Mouse (Mus musculus) left cerebral cortex, postnatal 4 days (tissue): ENCODE data around the gene Olfr1474. TPM values are rescaled to one million over a fixed set of nuclear protein-coding genes. Genes with fewer than 3 reads are reported as not detected.
"Not testable (repeated sequence)": the region's sequence is repeated elsewhere in the genome, so short reads cannot be mapped to it uniquely, and the experiment has no call there.

Source experiments
- DNase-seq: peaks from one replicate; pipeline ENCODE4 v3.0.0-alpha.2; 2022
- intact Hi-C: fragments of 180-260 bp; cut with DNase I; formaldehyde crosslinking; loops from one replicate; pipeline ENCODE4 v1.15.1; 2025
- total RNA-seq, 2 experiments: library from RNA; stranded (reverse); gene quantifications; 2 replicates each; pipeline ENCODE4 v1.2.3; 2021

Olfr1474 gene
- not detected for total RNA-seq

GRCm38 (mm10) chr19:13469265-13469664 lies at the start of gene Olfr1474:
Gene Olfr1474, plus strand, starts transcription at chr19:13469565.
- DNase-seq, intact Hi-C loops: not testable (repeated sequence)

- intact Hi-C loops, DNase-seq: not testable (repeated sequence)
Measured at GRCm38 (mm10) chr19:13443109-13443508, 26.3 kb upstream of the Olfr1474 start, which contains the start of gene Olfr1471. Gene Olfr1471, plus strand, starts transcription at chr19:13443409.

GRCm38 (mm10) chr19:13455986-13456385 lies 13.4 kb upstream of the Olfr1474 start, which contains the start of gene Olfr1472:
Gene Olfr1472, minus strand, starts transcription at chr19:13456086.
- no peak for DNase-seq
- intact Hi-C loops, result no loop called here

- intact Hi-C loops, result no loop called here
- DNase-seq, result no peak
Measured at GRCm38 (mm10) chr19:13480096-13480495, 10.7 kb downstream of the Olfr1474 start, which contains the start of gene Olfr1475. Gene Olfr1475, minus strand, starts transcription at chr19:13480196.

- intact Hi-C loops, result no loop called here
- no peak for DNase-seq
Measured at GRCm38 (mm10) chr19:13500246-13500645, 30.9 kb downstream of the Olfr1474 start, which contains the start of gene Olfr1477. Gene Olfr1477, plus strand, starts transcription at chr19:13500546.

Other genes starting within 250 kb of the Olfr1474 start
- gene Olfr1463, start 238.2 kb upstream of the Olfr1474 start, total RNA-seq, result not detected
- not detected for gene Olfr1465, start 154.0 kb upstream of the Olfr1474 start, total RNA-seq
- not detected for gene Olfr1466, start 130.7 kb upstream of the Olfr1474 start, total RNA-seq
- gene Olfr1467, start 107.3 kb upstream of the Olfr1474 start, total RNA-seq, result not detected
- not detected for gene Olfr1469, start 61.7 kb upstream of the Olfr1474 start, total RNA-seq
- not detected for gene Olfr1471, start 26.2 kb upstream of the Olfr1474 start, total RNA-seq
- gene Olfr1472, start 13.5 kb upstream of the Olfr1474 start, total RNA-seq, result not detected
- not detected for gene Olfr1475, start 10.6 kb downstream of the Olfr1474 start, total RNA-seq
- not detected for gene Olfr1477, start 31.0 kb downstream of the Olfr1474 start, total RNA-seq
- gene Olfr1480, start 58.3 kb downstream of the Olfr1474 start, total RNA-seq, result not detected
- not detected for gene Olfr1484, start 113.9 kb downstream of the Olfr1474 start, total RNA-seq
- not detected for gene Olfr1487, start 147.8 kb downstream of the Olfr1474 start, total RNA-seq
- gene Olfr1489, start 162.1 kb downstream of the Olfr1474 start, total RNA-seq, result not detected
- not detected for gene Olfr1490, start 181.5 kb downstream of the Olfr1474 start, total RNA-seq
- not detected for gene Olfr1491, start 227.7 kb downstream of the Olfr1474 start, total RNA-seq